In the genomic region with DNA sequence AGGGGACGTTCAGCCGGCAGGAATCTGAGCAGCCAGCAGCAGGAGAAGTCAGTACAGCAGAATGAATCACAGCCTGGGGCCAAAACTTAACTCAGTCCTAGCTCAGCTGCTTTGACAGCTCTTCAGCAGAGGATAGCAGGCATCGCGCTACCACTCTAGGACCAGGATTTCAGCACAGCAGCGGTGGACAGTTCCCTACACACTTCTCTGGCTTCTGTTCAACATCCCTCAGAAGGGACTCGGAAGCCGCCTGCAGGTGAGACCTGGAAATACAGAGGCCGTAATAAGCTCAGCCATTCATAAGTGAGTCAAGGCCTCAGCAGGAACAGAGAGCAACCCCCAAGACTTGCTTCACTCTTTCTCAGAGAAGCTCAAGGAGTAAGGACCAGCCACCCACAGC, we compare ENCODE assay signal across 7 mouse cellular contexts.
DNase-seq lines count a peak whose midpoint lies in the region; ATAC-seq and TF ChIP-seq lines count a peak whose summit lies in the region.

No protein-coding gene starts in this region.

- TF ChIP-seq CTCF in G1E (IDR thresholded peaks at IDR 0.05; ENCODE audit: low read depth, low read length): peak; percentile 48; the same call in 1 of the 2 replicates

- no peaks in the 10 kb centered on the region for H3K9me3 ChIP-seq in G1E (replicated peaks)
- H3K9me3 ChIP-seq in embryonic facial prominence, embryonic 10.5 days: no peaks in the 10 kb centered on the region

- ATAC-seq in G1E (ENCODE audit: extremely low read depth, insufficient number of reproducible peaks, low FRiP score, poor library complexity, severe bottlenecking): peak; percentile 49

- H3K27me3 ChIP-seq in G1E (ENCODE audit: insufficient read depth, low read length): no peaks in the 10 kb centered on the region
- H3K27me3 ChIP-seq in embryonic facial prominence, embryonic 10.5 days (replicated peaks; ENCODE audit: low read depth, poor library complexity, severe bottlenecking): no peaks in the 10 kb centered on the region

- peak; percentile 53 for DNase-seq in G1E (ENCODE audit: low spot score)
- DNase-seq in adrenal gland, postnatal 10 days: peak; percentile 87
- DNase-seq in embryonic facial prominence, embryonic 10.5 days (ENCODE audit: low spot score): peak; percentile 85
- peak; percentile 79 to 86 for DNase-seq in heart, postnatal 14 days
- DNase-seq in layer of hippocampus, postnatal 14 days (ENCODE audit: low spot score in 2 of 2): peak; percentile 46 to 53
- peak; percentile 92 for DNase-seq in mesoderm, embryonic 11.5 days (ENCODE audit: low read depth, low spot score)
- peak; percentile 9 to 39 for DNase-seq in spleen, postnatal 14 days (ENCODE audit: low spot score in 2 of 2)

- no peaks in the 10 kb centered on the region for H3K4me1 ChIP-seq in G1E (ENCODE audit: insufficient read depth, low read depth, low read length)
- H3K4me1 ChIP-seq in embryonic facial prominence, embryonic 10.5 days: no peaks in the 10 kb centered on the region

- no peak overlapping the region for H3K27ac ChIP-seq in embryonic facial prominence, embryonic 10.5 days (replicated peaks)

- intact Hi-C loops in heart, postnatal 14 days (cut with DNase I): loop anchor here (2.0 to 5.0 kb wide), 2 partner anchors 1188 to 1464 kb away; no protein-coding TSS in a partner anchor

- no peak overlapping the region for H3K4me3 ChIP-seq in G1E (ENCODE audit: low read depth, low read length)
- no peak overlapping the region for H3K4me3 ChIP-seq in embryonic facial prominence, embryonic 10.5 days

- 7% methylated on average over 8 of the region's 8 CpGs for WGBS in embryonic facial prominence, embryonic 10.5 days

- H3K36me3 ChIP-seq in G1E (replicated peaks): no peaks in the 10 kb centered on the region
- H3K36me3 ChIP-seq in embryonic facial prominence, embryonic 10.5 days (replicated peaks): no peaks in the 10 kb centered on the region

Comparison
In these comparisons a context has a peak if more than half of its experiments do, and no peak if none do; other contexts are left out.
1. DNase-seq: peak in every context shown above with its lines; median percentile 92 in mesoderm, embryonic 11.5 days; 87 in adrenal gland, postnatal 10 days; 85 in embryonic facial prominence, embryonic 10.5 days; 82 in heart, postnatal 14 days; 53 in G1E; 50 in layer of hippocampus, postnatal 14 days; 24 in spleen, postnatal 14 days.